Mouse (Mus musculus): ENCODE measurements around the gene Wdr76. TPM values are rescaled to one million over a fixed set of nuclear protein-coding genes. Genes with fewer than 3 reads are reported as not detected.

The Wdr76 gene
- 28.8 TPM for polyA plus RNA-seq (2014; fragmentation: Illumina TruSeq; extraction: RNeasy Lipid Tissue Mini Kit (QIAGEN cat#74804))

GRCm38 (mm10) chr2:121505942-121506882, at the start of gene Wdr76, which contains the start of gene Mfap1a:
Wdr76 (plus strand) TSS chr2:121506723.
Mfap1a (minus strand) TSS chr2:121506665.

GRCm38 (mm10) chr2:121473301-121474179, 33.0 kb upstream of the Wdr76 start, which contains the start of gene Mfap1b:
Mfap1b (minus strand) TSS chr2:121474067.

Other genes starting within 250 kb of the Wdr76 start
- gene Trp53bp1, start 235.3 kb upstream of the Wdr76 start, polyA plus RNA-seq (2014; fragmentation: Illumina TruSeq; extraction: RNeasy Lipid Tissue Mini Kit (QIAGEN cat#74804)): 23.7 TPM
- 1.8 TPM for gene Map1a, start 217.1 kb upstream of the Wdr76 start, polyA plus RNA-seq (2014; fragmentation: Illumina TruSeq; extraction: RNeasy Lipid Tissue Mini Kit (QIAGEN cat#74804))
- 6.1 TPM for gene Ppip5k1, start 151.3 kb upstream of the Wdr76 start, polyA plus RNA-seq (2014; fragmentation: Illumina TruSeq; extraction: RNeasy Lipid Tissue Mini Kit (QIAGEN cat#74804))
- 0.60 TPM for gene Ckmt1, start 149.0 kb upstream of the Wdr76 start, polyA plus RNA-seq (2014; fragmentation: Illumina TruSeq; extraction: RNeasy Lipid Tissue Mini Kit (QIAGEN cat#74804))
- not detected for gene Strc, start 119.6 kb upstream of the Wdr76 start, polyA plus RNA-seq (2014; fragmentation: Illumina TruSeq; extraction: RNeasy Lipid Tissue Mini Kit (QIAGEN cat#74804))
- gene Pdia3, start 92.9 kb upstream of the Wdr76 start, polyA plus RNA-seq (2014; fragmentation: Illumina TruSeq; extraction: RNeasy Lipid Tissue Mini Kit (QIAGEN cat#74804)): 2,346 TPM
- 1.3 TPM for gene Catsper2, start 92.9 kb upstream of the Wdr76 start, polyA plus RNA-seq (2014; fragmentation: Illumina TruSeq; extraction: RNeasy Lipid Tissue Mini Kit (QIAGEN cat#74804))
- 0.74 TPM for gene Ell3, start 62.4 kb upstream of the Wdr76 start, polyA plus RNA-seq (2014; fragmentation: Illumina TruSeq; extraction: RNeasy Lipid Tissue Mini Kit (QIAGEN cat#74804))
- 84.3 TPM for gene Serf2, start 57.5 kb upstream of the Wdr76 start, polyA plus RNA-seq (2014; fragmentation: Illumina TruSeq; extraction: RNeasy Lipid Tissue Mini Kit (QIAGEN cat#74804))
- gene Hypk, start 53.4 kb upstream of the Wdr76 start, polyA plus RNA-seq (2014; fragmentation: Illumina TruSeq; extraction: RNeasy Lipid Tissue Mini Kit (QIAGEN cat#74804)): 36.4 TPM
- gene Serinc4, start 49.9 kb upstream of the Wdr76 start, polyA plus RNA-seq (2014; fragmentation: Illumina TruSeq; extraction: RNeasy Lipid Tissue Mini Kit (QIAGEN cat#74804)): not detected
- 75.0 TPM for gene Mfap1b, start 32.7 kb upstream of the Wdr76 start, polyA plus RNA-seq (2014; fragmentation: Illumina TruSeq; extraction: RNeasy Lipid Tissue Mini Kit (QIAGEN cat#74804))
- 105 TPM for gene Mfap1a, start 58 bp upstream of the Wdr76 start, polyA plus RNA-seq (2014; fragmentation: Illumina TruSeq; extraction: RNeasy Lipid Tissue Mini Kit (QIAGEN cat#74804))

All from ovary, adult 10 weeks (tissue).